Mouse (Mus musculus) NIH3T3 (cell line): Measurements from ENCODE around the gene Sema3g.

Experiments
- DNase-seq: peaks from one replicate; pipeline ENCODE4 v3.0.0-alpha.2; 2012; ENCODE audit warnings: low read depth

Sema3g gene

GRCm38 (mm10) chr14:31232404-31233069 lies 14.9 kb downstream of the Sema3g start:
- DNase-seq, result no peak

- no peak for DNase-seq
These were observed 15.7 kb downstream of the Sema3g start for GRCm38 (mm10) chr14:31233070-31233995.

- peak; percentile 90 for DNase-seq
These were observed 16.4 kb downstream of the Sema3g start for GRCm38 (mm10) chr14:31233996-31234591.

GRCm38 (mm10) chr14:31237101-31237882 lies 19.6 kb downstream of the Sema3g start:
- peak; percentile 66 for DNase-seq

GRCm38 (mm10) chr14:31240528-31240927 lies 22.9 kb downstream of the Sema3g start:
- no peak for DNase-seq

- no peak for DNase-seq
These were observed 27.1 kb downstream of the Sema3g start for GRCm38 (mm10) chr14:31244777-31245176.

GRCm38 (mm10) chr14:31245946-31246345 lies 28.3 kb downstream of the Sema3g start:
- peak; percentile 37 for DNase-seq

- DNase-seq, result no peak
These were observed 30.7 kb downstream of the Sema3g start for GRCm38 (mm10) chr14:31248396-31248795.

- no peak for DNase-seq
These were observed 32.8 kb downstream of the Sema3g start for GRCm38 (mm10) chr14:31250222-31251083.

GRCm38 (mm10) chr14:31251084-31251604 lies 33.5 kb downstream of the Sema3g start, which contains the start of the genes Phf7 and Bap1:
TSS of gene Phf7 (minus strand) at chr14:31251317.
TSS of gene Bap1 (plus strand) at chr14:31251450.
- DNase-seq, result peak; percentile 97

- DNase-seq, result no peak
These were observed 34.0 kb downstream of the Sema3g start for GRCm38 (mm10) chr14:31251626-31252025.

GRCm38 (mm10) chr14:31252091-31252490 lies 34.4 kb downstream of the Sema3g start:
- DNase-seq, result no peak

GRCm38 (mm10) chr14:31258476-31259050 lies 40.9 kb downstream of the Sema3g start:
- no peak for DNase-seq

- DNase-seq, result no peak
These were observed 42.7 kb downstream of the Sema3g start for GRCm38 (mm10) chr14:31260374-31260773.

GRCm38 (mm10) chr14:31260932-31261331 lies 43.3 kb downstream of the Sema3g start:
- DNase-seq, result no peak

- DNase-seq, result no peak
These were observed 50.0 kb downstream of the Sema3g start for GRCm38 (mm10) chr14:31267649-31268048.

GRCm38 (mm10) chr14:31268301-31269001 lies 50.8 kb downstream of the Sema3g start:
- DNase-seq, result no peak

- DNase-seq, result no peak
These were observed 51.9 kb downstream of the Sema3g start for GRCm38 (mm10) chr14:31269456-31270100.

GRCm38 (mm10) chr14:31271121-31271520 lies 53.5 kb downstream of the Sema3g start:
- no peak for DNase-seq
